Mouse (Mus musculus): Measurements from ENCODE around the gene Ctso. TPM values are rescaled to one million over a fixed set of nuclear protein-coding genes. Genes with fewer than 3 reads are reported as not detected.

The Ctso gene
- polyA plus RNA-seq, 1 experiment from 2014 or later: 25.7 TPM

DNA sequence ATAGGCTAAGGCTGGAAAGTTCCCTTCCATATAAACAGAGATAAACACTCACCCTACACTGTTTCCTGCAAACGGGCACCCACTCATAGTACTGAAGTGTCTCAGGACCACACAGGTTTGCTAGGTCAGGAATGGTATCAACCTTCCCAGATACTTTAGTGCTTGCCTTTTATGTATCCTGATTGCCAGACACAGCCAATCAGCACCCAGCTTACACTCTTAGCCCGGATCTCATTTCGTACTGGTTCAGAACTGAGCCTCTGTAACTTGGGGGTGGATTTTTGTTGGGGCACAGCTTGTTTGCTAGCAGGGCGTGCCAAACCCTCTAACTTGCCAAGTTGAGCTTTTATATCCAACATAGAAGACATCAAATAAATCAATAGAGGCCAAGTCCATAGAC, 43.2 kb downstream of the Ctso start:
- WGBS: 70% methylated on average over 4 of the region's 4 CpGs
- Histone ChIP-seq H3K27me3 (ENCODE audit: insufficient read depth, low read length) (no peaks in the 10 kb centered on the region), H3K9me3 (replicated peaks; ENCODE audit: low read length) (no peaks in the 10 kb centered on the region), H3K9ac (ENCODE audit: low read depth, low read length) (no peak overlapping the region), H3K4me3 (replicated peaks; ENCODE audit: low read depth, low read length) (no peak overlapping the region), H3K36me3 (ENCODE audit: insufficient read depth, low read length) (no peaks in the 10 kb centered on the region), H3K4me2 (ENCODE audit: low read length) (no peak overlapping the region), H3K27ac (no peak overlapping the region), H3K4me1 (replicated peaks; ENCODE audit: insufficient read depth, low read length) (no peaks in the 10 kb centered on the region)
- DNase-seq (ENCODE audit: low spot score) (no peak), ATAC-seq (replicated peaks; ENCODE audit: low FRiP score, low read depth) (no peak)
- no peak for TF ChIP-seq CTCF (IDR thresholded peaks at IDR 0.05; ENCODE audit: low read depth)

DNA sequence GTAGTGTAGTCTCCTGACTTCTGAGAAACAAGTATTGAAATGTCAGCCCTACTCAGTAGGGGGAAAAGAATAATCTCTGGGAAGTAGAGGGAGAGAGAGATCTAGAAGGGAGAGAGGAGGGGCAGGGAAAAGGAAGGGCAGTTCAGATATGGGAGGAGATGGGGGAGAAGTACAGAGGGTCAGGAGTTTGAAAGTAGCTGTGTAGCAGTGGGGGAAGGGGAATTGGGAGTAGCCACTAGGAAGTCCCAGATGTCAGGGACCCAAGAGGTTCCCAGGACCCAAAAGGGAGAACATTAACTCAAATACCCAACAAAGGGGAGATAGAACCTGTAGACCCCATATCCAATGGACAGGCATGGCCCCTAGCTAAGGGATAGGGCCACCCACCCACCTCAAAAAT, 43.7 kb downstream of the Ctso start, which contains the start of gene Tdo2:
TSS of gene Tdo2 (minus strand) at position 101 of the 400 bp plus-strand sequence.
- no peaks in the 10 kb centered on the region for H3K36me3 ChIP-seq (ENCODE audit: insufficient read depth, low read length)
- ATAC-seq (replicated peaks; ENCODE audit: low FRiP score, low read depth) (no peak), DNase-seq (ENCODE audit: low spot score) (no peak)
- TF ChIP-seq CTCF (IDR thresholded peaks at IDR 0.05; ENCODE audit: low read depth): no peak
- H3K27ac ChIP-seq: no peak within 1 kb of the TSS
- H3K4me3 ChIP-seq (replicated peaks; ENCODE audit: low read depth, low read length): no peak within 1 kb of the TSS
- no peaks in the 10 kb centered on the region for H3K4me1 ChIP-seq (replicated peaks; ENCODE audit: insufficient read depth, low read length)
- H3K4me2 ChIP-seq (ENCODE audit: low read length): no peak within 1 kb of the TSS
- no peaks in the 10 kb centered on the region for H3K9me3 ChIP-seq (replicated peaks; ENCODE audit: low read length)
- H3K9ac ChIP-seq (ENCODE audit: low read depth, low read length): no peak within 1 kb of the TSS
- no peaks in the 10 kb centered on the region for H3K27me3 ChIP-seq (ENCODE audit: insufficient read depth, low read length)

DNA sequence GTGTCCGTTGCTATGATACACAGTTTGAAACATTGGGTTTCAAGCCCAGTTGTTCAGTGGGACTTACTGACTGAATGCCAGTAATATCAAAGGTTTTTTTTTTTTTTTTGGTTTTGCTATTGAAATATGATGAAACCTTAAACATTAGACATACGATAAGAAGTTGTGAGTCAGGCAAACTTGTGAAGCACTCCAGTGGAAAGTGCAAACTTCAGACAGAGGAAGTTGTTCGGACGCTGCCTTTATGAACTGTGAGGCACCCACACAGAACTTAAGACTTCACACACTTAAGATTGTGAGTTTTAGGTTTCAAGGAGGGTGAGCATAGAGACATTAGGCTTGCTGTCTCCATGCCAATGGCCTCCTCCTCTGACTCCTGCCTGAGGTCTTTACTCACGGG, 49.2 kb downstream of the Ctso start:
- TF ChIP-seq CTCF (IDR thresholded peaks at IDR 0.05; ENCODE audit: low read depth): no peak
- ATAC-seq (replicated peaks; ENCODE audit: low FRiP score, low read depth): no peak
- H3K9ac ChIP-seq (ENCODE audit: low read depth, low read length): no peak overlapping the region
- H3K4me3 ChIP-seq (replicated peaks; ENCODE audit: low read depth, low read length): no peak overlapping the region
- no peaks in the 10 kb centered on the region for H3K9me3 ChIP-seq (replicated peaks; ENCODE audit: low read length)
- H3K36me3 ChIP-seq (ENCODE audit: insufficient read depth, low read length): no peaks in the 10 kb centered on the region
- no peak overlapping the region for H3K27ac ChIP-seq
- H3K27me3 ChIP-seq (ENCODE audit: insufficient read depth, low read length): no peaks in the 10 kb centered on the region
- H3K4me2 ChIP-seq (ENCODE audit: low read length): no peak overlapping the region
- WGBS: 58% methylated on average over 5 of the region's 5 CpGs
- no peaks in the 10 kb centered on the region for H3K4me1 ChIP-seq (replicated peaks; ENCODE audit: insufficient read depth, low read length)
- DNase-seq (ENCODE audit: low spot score): no peak

DNA sequence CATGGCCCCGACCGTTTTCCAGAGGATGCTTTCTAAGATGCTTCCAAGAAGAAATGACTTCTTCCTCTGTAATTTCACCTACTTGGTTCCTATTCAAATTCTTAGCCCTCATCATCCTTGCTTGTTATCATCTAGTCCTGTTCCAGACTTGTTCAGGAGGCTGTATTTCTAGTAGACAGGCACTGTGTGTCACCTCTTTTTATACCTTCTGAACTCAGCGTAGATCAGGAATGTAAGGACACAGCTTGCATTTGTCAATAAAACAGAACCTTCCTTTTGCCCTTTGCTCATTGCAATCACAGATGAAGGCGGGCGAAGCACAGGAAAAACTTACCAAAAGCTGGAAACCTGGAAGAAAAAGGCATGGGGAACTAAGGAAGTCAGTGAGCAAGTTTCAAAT, 49.6 kb downstream of the Ctso start, which contains the start of gene Asic5:
TSS of gene Asic5 (plus strand) at position 301 of the 400 bp plus-strand sequence.
- H3K9me3 ChIP-seq (replicated peaks; ENCODE audit: low read length): no peaks in the 10 kb centered on the region
- 55% methylated on average over 5 of the region's 5 CpGs for WGBS
- no peak within 1 kb of the TSS for H3K9ac ChIP-seq (ENCODE audit: low read depth, low read length)
- no peaks in the 10 kb centered on the region for H3K4me1 ChIP-seq (replicated peaks; ENCODE audit: insufficient read depth, low read length)
- no peaks in the 10 kb centered on the region for H3K27me3 ChIP-seq (ENCODE audit: insufficient read depth, low read length)
- no peak for DNase-seq (ENCODE audit: low spot score)
- H3K4me3 ChIP-seq (replicated peaks; ENCODE audit: low read depth, low read length): no peak within 1 kb of the TSS
- no peaks in the 10 kb centered on the region for H3K36me3 ChIP-seq (ENCODE audit: insufficient read depth, low read length)
- no peak for ATAC-seq (replicated peaks; ENCODE audit: low FRiP score, low read depth)
- H3K27ac ChIP-seq: no peak within 1 kb of the TSS
- no peak within 1 kb of the TSS for H3K4me2 ChIP-seq (ENCODE audit: low read length)
- no peak for TF ChIP-seq CTCF (IDR thresholded peaks at IDR 0.05; ENCODE audit: low read depth)

DNA sequence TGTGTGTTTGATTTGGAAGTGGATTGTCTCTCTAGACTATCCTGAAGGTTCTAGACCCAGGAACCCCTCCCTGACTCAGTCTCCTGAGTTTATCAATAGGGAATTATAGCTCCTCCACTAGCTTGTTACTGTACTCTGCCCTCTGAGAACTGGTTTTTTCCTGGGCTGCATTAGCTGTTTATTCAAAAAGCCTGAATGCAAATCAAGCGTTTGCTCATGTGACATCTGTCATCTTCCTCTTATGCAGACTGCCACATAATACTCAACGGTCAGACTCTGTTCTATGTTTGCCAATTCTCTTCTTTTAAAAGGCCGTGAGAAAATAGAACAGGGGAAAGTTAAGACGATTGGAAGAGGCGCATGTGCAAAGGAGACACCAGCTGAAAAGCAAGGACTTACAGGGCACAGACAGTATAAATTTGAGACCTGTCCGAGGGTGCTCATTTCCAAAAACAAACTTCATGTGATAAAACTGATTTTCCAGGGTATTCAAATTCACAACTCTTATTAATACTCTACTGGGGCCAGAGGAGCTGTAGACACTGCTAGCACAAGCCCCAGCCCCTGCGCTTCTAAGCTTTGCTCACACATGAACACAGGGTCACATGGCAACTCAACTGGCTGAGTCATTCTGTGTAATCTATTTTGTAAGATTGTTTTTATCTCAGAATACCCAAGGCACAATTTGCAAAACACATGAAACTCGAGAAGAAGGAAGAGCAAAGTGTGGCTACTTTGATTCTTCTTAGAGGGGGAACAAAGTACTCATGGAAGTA, 50.9 kb downstream of the Ctso start:
- 83% methylated on average over 8 of the region's 8 CpGs for WGBS
- Histone ChIP-seq H3K9ac (ENCODE audit: low read depth, low read length) (no peak overlapping the region), H3K4me3 (replicated peaks; ENCODE audit: low read depth, low read length) (no peak overlapping the region), H3K4me2 (ENCODE audit: low read length) (no peak overlapping the region), H3K4me1 (replicated peaks; ENCODE audit: insufficient read depth, low read length) (no peaks in the 10 kb centered on the region), H3K9me3 (replicated peaks; ENCODE audit: low read length) (no peaks in the 10 kb centered on the region), H3K36me3 (ENCODE audit: insufficient read depth, low read length) (no peaks in the 10 kb centered on the region), H3K27me3 (ENCODE audit: insufficient read depth, low read length) (no peaks in the 10 kb centered on the region), H3K27ac (no peak overlapping the region)
- TF ChIP-seq CTCF (IDR thresholded peaks at IDR 0.05; ENCODE audit: low read depth): no peak
- DNase-seq (ENCODE audit: low spot score) (no peak), ATAC-seq (replicated peaks; ENCODE audit: low FRiP score, low read depth) (no peak)

DNA sequence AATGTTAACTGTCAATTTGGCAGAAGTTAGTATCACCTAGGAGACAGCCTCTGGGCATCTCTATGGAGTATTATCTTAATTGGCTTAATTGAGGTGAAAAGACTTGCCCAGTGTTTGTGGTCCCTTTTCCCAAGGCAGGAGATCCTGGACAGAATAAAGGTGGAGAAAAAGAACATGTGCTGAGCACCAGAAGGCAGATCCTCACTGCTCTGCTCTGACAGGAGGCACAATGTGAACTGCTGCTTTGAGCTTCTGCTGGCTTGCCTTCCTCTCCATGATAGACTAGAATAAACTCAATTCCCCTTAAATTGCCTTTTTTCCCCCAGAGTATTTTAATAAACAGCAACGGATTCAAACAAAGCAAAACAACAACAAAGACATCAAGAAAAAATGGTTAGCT, 52.7 kb downstream of the Ctso start:
- no peak overlapping the region for H3K4me2 ChIP-seq (ENCODE audit: low read length)
- WGBS: 62% methylated on average over 1 of the region's 1 CpGs
- no peaks in the 10 kb centered on the region for H3K27me3 ChIP-seq (ENCODE audit: insufficient read depth, low read length)
- H3K4me3 ChIP-seq (replicated peaks; ENCODE audit: low read depth, low read length): no peak overlapping the region
- H3K9me3 ChIP-seq (replicated peaks; ENCODE audit: low read length): no peaks in the 10 kb centered on the region
- H3K36me3 ChIP-seq (ENCODE audit: insufficient read depth, low read length): no peaks in the 10 kb centered on the region
- no peak overlapping the region for H3K27ac ChIP-seq
- H3K4me1 ChIP-seq (replicated peaks; ENCODE audit: insufficient read depth, low read length): no peaks in the 10 kb centered on the region
- DNase-seq (ENCODE audit: low spot score) (no peak), ATAC-seq (replicated peaks; ENCODE audit: low FRiP score, low read depth) (no peak)
- no peak for TF ChIP-seq CTCF (IDR thresholded peaks at IDR 0.05; ENCODE audit: low read depth)
- no peak overlapping the region for H3K9ac ChIP-seq (ENCODE audit: low read depth, low read length)

DNA sequence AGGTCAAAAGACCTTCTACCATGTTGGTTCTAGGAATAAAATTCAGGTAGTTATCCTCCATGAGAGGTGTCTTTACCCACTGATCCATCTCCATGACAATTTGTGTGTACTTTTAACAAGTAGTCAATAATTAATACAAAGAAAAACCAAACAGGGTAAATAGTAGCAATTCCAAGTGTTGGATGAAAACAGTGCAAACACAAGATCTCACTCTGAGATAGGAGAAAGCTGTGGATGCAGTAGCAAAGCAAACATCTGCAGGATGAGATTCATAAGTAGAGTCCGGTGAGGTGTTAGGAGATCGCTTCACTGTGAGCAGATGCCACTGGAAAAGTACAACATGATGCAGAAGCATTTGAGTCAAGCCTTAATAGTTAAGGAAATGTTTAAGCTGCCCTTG, 53.7 kb downstream of the Ctso start:
- Histone ChIP-seq H3K9ac (ENCODE audit: low read depth, low read length) (no peak overlapping the region), H3K4me1 (replicated peaks; ENCODE audit: insufficient read depth, low read length) (no peaks in the 10 kb centered on the region), H3K4me3 (replicated peaks; ENCODE audit: low read depth, low read length) (no peak overlapping the region), H3K9me3 (replicated peaks; ENCODE audit: low read length) (no peaks in the 10 kb centered on the region), H3K4me2 (ENCODE audit: low read length) (no peak overlapping the region), H3K36me3 (ENCODE audit: insufficient read depth, low read length) (no peaks in the 10 kb centered on the region), H3K27ac (no peak overlapping the region), H3K27me3 (ENCODE audit: insufficient read depth, low read length) (no peaks in the 10 kb centered on the region)
- DNase-seq (ENCODE audit: low spot score) (no peak), ATAC-seq (replicated peaks; ENCODE audit: low FRiP score, low read depth) (no peak)
- 90% methylated on average over 2 of the region's 2 CpGs for WGBS
- no peak for TF ChIP-seq CTCF (IDR thresholded peaks at IDR 0.05; ENCODE audit: low read depth)
